Mouse (Mus musculus) limb, embryonic 14.5 days (tissue): ENCODE results near the gene Elovl6. TPM values are rescaled to one million over a fixed set of nuclear protein-coding genes. Genes with fewer than 3 reads are reported as not detected.
A peak's percentile ranks its signal among the peaks of the same experiment; 100 is the strongest.

Experiments used
- ATAC-seq: fragments of 200-750 bp; cut with Nextera tagmentation; 2 replicates; pipeline ENCODE4 v1.8.0; 2017; ENCODE audit warnings: low read depth, moderate number of reproducible peaks, moderate TSS enrichment; ENCODE audit not compliant: low FRiP score
- DNase-seq: peaks from one replicate; pipeline ENCODE4 v3.0.0-alpha.2; 2015; ENCODE audit warnings: low spot score
- H3K27ac ChIP-seq: fragments of 300-500 bp; sonication (generic); replicated peaks from 2 replicates; pipeline ENCODE4 v1.5.1; 2014; ENCODE audit warnings: low read depth, mild to moderate bottlenecking, low read length, moderate library complexity, mixed read lengths
- H3K27me3 ChIP-seq: fragments of 300-500 bp; sonication (generic); 2 replicates; pipeline ENCODE4 v1.6.1; 2014; ENCODE audit warnings: low read length, mixed read lengths; ENCODE audit not compliant: control insufficient read depth, insufficient read depth
- H3K36me3 ChIP-seq: fragments of 300-500 bp; sonication (generic); 2 replicates; pipeline ENCODE4 v1.6.1; 2014; ENCODE audit warnings: mild to moderate bottlenecking, low read length, moderate library complexity, mixed read lengths; ENCODE audit not compliant: control insufficient read depth, insufficient read depth
- H3K4me1 ChIP-seq: fragments of 300-500 bp; sonication (generic); 2 replicates; pipeline ENCODE4 v1.6.1; 2014; ENCODE audit warnings: antibody characterized with exemption, low read length, mixed read lengths; ENCODE audit not compliant: control insufficient read depth, insufficient read depth
- H3K4me2 ChIP-seq: fragments of 300-500 bp; sonication (generic); replicated peaks from 2 replicates; pipeline ENCODE4 v1.6.1; 2014; ENCODE audit warnings: low read depth, mild to moderate bottlenecking, low read length, moderate library complexity; ENCODE audit not compliant: severe bottlenecking
- H3K4me3 ChIP-seq: fragments of 300-500 bp; sonication (generic); replicated peaks from 2 replicates; pipeline ENCODE4 v1.5.1; 2014; ENCODE audit warnings: low read length
- H3K9ac ChIP-seq: fragments of 300-500 bp; sonication (generic); 2 replicates; pipeline ENCODE4 v1.6.1; 2014; ENCODE audit warnings: mild to moderate bottlenecking, low read depth, low read length, moderate library complexity; ENCODE audit not compliant: severe bottlenecking
- H3K9me3 ChIP-seq: fragments of 300-500 bp; sonication (generic); 2 replicates; pipeline ENCODE4 v1.6.1; 2016; ENCODE audit warnings: low read length; ENCODE audit not compliant: control insufficient read depth
- POLR2A ChIP-seq: fragments of 200-500 bp; IDR thresholded peaks from 2 replicates; pipeline ENCODE4 v1.8.0; 2012; ENCODE audit warnings: inconsistent platforms, mild to moderate bottlenecking, moderate library complexity, borderline replicate concordance; ENCODE audit not compliant: insufficient read depth, insufficient read length; ENCODE audit errors: extremely low read depth
- WGBS: fragments of 180-500 bp; shearing (Covaris S2); extraction: QIAGEN DNeasy Blood & Tissue Kit; methylation state at CpG from one replicate; pipeline ENCODE4 v1.1.7; 2014; 5-methylcytosine and 5-hydroxymethylcytosine counted together
- polyA plus RNA-seq, 2 experiments: library from polyadenylated mRNA; depleted of rRNA in 1 of 2; stranded (reverse) in 1 of 2; unstranded in 1 of 2; fragments of >200 nt; fragmentation: Nextera tagmentation in 1 of 2; extraction: Ambion mirVana in 1 of 2; gene quantifications; 2 replicates each; pipeline versions ENCODE4 v1.2.1 to v1.2.3; 2012 to 2014

Elovl6 gene
- polyA plus RNA-seq, 2 experiments = 23.2 to 27.0 TPM

GRCm38 (mm10) chr3:129533743-129534530, 1.8 kb downstream of the Elovl6 start:
- WGBS = under 1% methylated on average over 40 of the region's 74 CpGs
- H3K36me3 ChIP-seq = no peaks in the 10 kb centered on the region

GRCm38 (mm10) chr3:129535444-129535843, 3.3 kb downstream of the Elovl6 start:
- DNase-seq (no peak), ATAC-seq (no peak)
- Histone ChIP-seq H3K36me3 (peaks cover 5% of the 10 kb centered on the region; the same call in 1 of the 2 replicates), H3K9me3 (no peaks in the 10 kb centered on the region), H3K27ac (peak overlapping the region; percentile 90), H3K9ac (peak overlapping the region; percentile 50; the same call in 1 of the 2 replicates), H3K4me2 (peak overlapping the region; percentile 73), H3K4me1 (peaks cover 25% of the 10 kb centered on the region), H3K27me3 (no peaks in the 10 kb centered on the region), H3K4me3 (peak overlapping the region; percentile 84)
- TF ChIP-seq POLR2A = no peak
- 6% methylated on average over 6 of the region's 6 CpGs for WGBS

More at GRCm38 (mm10) chr3:129533743-129534530, 1.8 kb downstream of the Elovl6 start:
- Histone ChIP-seq H3K27me3 (no peaks in the 10 kb centered on the region), H3K9ac (peak overlapping the region; percentile 97), H3K4me1 (peaks cover 25% of the 10 kb centered on the region), H3K27ac (peak overlapping the region; percentile 97), H3K4me3 (peak overlapping the region; percentile 84), H3K4me2 (peak overlapping the region; percentile 73), H3K9me3 (no peaks in the 10 kb centered on the region)
- DNase-seq = peak; percentile 47
- ATAC-seq = peak; percentile 31
- no peak for TF ChIP-seq POLR2A

GRCm38 (mm10) chr3:129536109-129536508, 4.0 kb downstream of the Elovl6 start:
- peak overlapping the region; percentile 73 for H3K4me2 ChIP-seq
- no peaks in the 10 kb centered on the region for H3K27me3 ChIP-seq
- DNase-seq (peak; percentile 100), ATAC-seq (peak; percentile 94)
- H3K36me3 ChIP-seq = peaks cover 5% of the 10 kb centered on the region; the same call in 1 of the 2 replicates
- H3K4me1 ChIP-seq = peaks cover 25% of the 10 kb centered on the region
- under 1% methylated on average over 11 of the region's 11 CpGs for WGBS
- H3K27ac ChIP-seq = peak overlapping the region; percentile 90
- H3K9me3 ChIP-seq = no peaks in the 10 kb centered on the region
- peak overlapping the region; percentile 84 for H3K4me3 ChIP-seq
- peak; percentile 55; the same call in 1 of the 2 replicates for TF ChIP-seq POLR2A
- peak overlapping the region; percentile 50 for H3K9ac ChIP-seq

GRCm38 (mm10) chr3:129537954-129538353, 5.8 kb downstream of the Elovl6 start:
- DNase-seq = peak; percentile 63

DNA sequence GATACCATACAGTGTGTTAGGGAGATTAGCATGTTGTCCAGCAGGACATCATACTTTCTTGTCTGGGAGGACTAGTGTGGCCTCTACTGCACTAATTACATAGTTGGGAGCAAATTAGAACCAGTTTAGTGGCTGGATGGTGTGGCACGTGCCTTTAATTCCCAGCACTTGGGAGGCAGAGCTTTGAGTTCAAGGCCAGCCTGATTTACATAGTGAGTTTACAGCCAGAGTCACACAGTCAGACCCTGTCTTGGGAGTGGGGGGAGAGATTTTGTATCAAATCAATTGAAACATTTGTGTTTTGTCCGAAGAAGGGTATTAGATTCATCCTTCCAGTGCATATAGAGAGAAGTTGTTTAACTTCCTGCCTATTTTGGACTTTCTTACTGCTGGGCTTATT, 8.7 kb downstream of the Elovl6 start:
- H3K36me3 ChIP-seq = peaks cover 24% of the 10 kb centered on the region

More at GRCm38 (mm10) chr3:129537954-129538353, 5.8 kb downstream of the Elovl6 start:
- Histone ChIP-seq H3K4me1 (peaks cover 21% of the 10 kb centered on the region), H3K9ac (no peak overlapping the region), H3K36me3 (peaks cover 13% of the 10 kb centered on the region), H3K27me3 (no peaks in the 10 kb centered on the region), H3K4me3 (no peak overlapping the region), H3K4me2 (no peak overlapping the region), H3K9me3 (no peaks in the 10 kb centered on the region), H3K27ac (no peak overlapping the region)
- no peak for ATAC-seq
- 78% methylated on average over 5 of the region's 5 CpGs for WGBS
- TF ChIP-seq POLR2A = no peak

More for the DNA sequence above, 8.7 kb downstream of the Elovl6 start:
- Histone ChIP-seq H3K4me1 (peaks cover 7% of the 10 kb centered on the region), H3K4me3 (no peak overlapping the region), H3K27me3 (no peaks in the 10 kb centered on the region), H3K9ac (no peak overlapping the region), H3K27ac (no peak overlapping the region), H3K9me3 (0 out of 2 replicates have a peak, but pooled peaks cover 3% of the 10 kb centered on the region), H3K4me2 (no peak overlapping the region)
- DNase-seq (no peak), ATAC-seq (no peak)
- 83% methylated on average over 2 of the region's 2 CpGs for WGBS
- no peak for TF ChIP-seq POLR2A
